Mouse (Mus musculus) erythroblast, embryonic 14.5 days (primary cell): ENCODE data around the gene Map3k20.

Source experiments
- GATA1 ChIP-seq: IDR thresholded peaks from 2 replicates; pipeline ENCODE4 v1.6.1; 2012; ENCODE audit warnings: low read length, inconsistent platforms, mixed read lengths
- TAL1 ChIP-seq: IDR thresholded peaks from 3 replicates; pipeline ENCODE4 v1.6.1; 2012; ENCODE audit warnings: low read length, inconsistent platforms, mixed read lengths

- TF ChIP-seq GATA1: no peak
- no peak for TF ChIP-seq TAL1
These were observed 153.6 kb downstream of the Map3k20 start for GRCm38 (mm10) chr2:72438941-72439533.
